Mouse (Mus musculus) midbrain, embryonic 14.5 days (tissue): Measurements from ENCODE around the gene Asap3. TPM values are rescaled to one million over a fixed set of nuclear protein-coding genes. Genes with fewer than 3 reads are reported as not detected.

Experiments
- ATAC-seq: fragments of 200-750 bp; cut with Nextera tagmentation; 2 replicates; pipeline ENCODE4 v1.8.0; 2017; ENCODE audit warnings: moderate number of reproducible peaks, moderate library complexity; ENCODE audit not compliant: low FRiP score, low TSS enrichment
- DNase-seq: peaks from one replicate; pipeline ENCODE4 v3.0.0-alpha.2; 2015
- H3K27ac ChIP-seq: fragments of 300-500 bp; sonication (generic); replicated peaks from 2 replicates; pipeline ENCODE4 v1.5.1; 2014; ENCODE audit warnings: mild to moderate bottlenecking, low read depth, low read length, moderate library complexity
- H3K27me3 ChIP-seq: fragments of 300-500 bp; sonication (generic); 2 replicates; pipeline ENCODE4 v1.6.1; 2014; ENCODE audit warnings: low read length, control low read depth, mixed read lengths; ENCODE audit not compliant: control insufficient read depth, insufficient read depth
- H3K36me3 ChIP-seq: fragments of 300-500 bp; sonication (generic); 2 replicates; pipeline ENCODE4 v1.6.1; 2014; ENCODE audit warnings: low read length, control low read depth; ENCODE audit not compliant: control insufficient read depth, insufficient read depth
- H3K4me1 ChIP-seq: fragments of 300-500 bp; sonication (generic); 2 replicates; pipeline ENCODE4 v1.6.1; 2014; ENCODE audit warnings: mild to moderate bottlenecking, antibody characterized with exemption, low read length, control low read depth; ENCODE audit not compliant: control insufficient read depth, insufficient read depth
- H3K4me2 ChIP-seq: fragments of 300-500 bp; sonication (generic); 2 replicates; pipeline ENCODE4 v1.6.1; 2014; ENCODE audit warnings: mild to moderate bottlenecking, low read length, moderate library complexity
- H3K4me3 ChIP-seq: fragments of 300-500 bp; sonication (generic); replicated peaks from 2 replicates; pipeline ENCODE4 v1.5.1; 2014; ENCODE audit warnings: low read depth, low read length
- H3K9ac ChIP-seq: fragments of 300-500 bp; sonication (generic); replicated peaks from 2 replicates; pipeline ENCODE4 v1.6.1; 2014; ENCODE audit warnings: mild to moderate bottlenecking, low read length, moderate library complexity
- H3K9me3 ChIP-seq: fragments of 300-500 bp; sonication (generic); 2 replicates; pipeline ENCODE4 v1.6.1; 2016; ENCODE audit warnings: low read length, control low read depth, mixed read lengths; ENCODE audit not compliant: control insufficient read depth
- WGBS: fragments of 180-500 bp; shearing (Covaris S2); extraction: QIAGEN DNeasy Blood & Tissue Kit; methylation state at CpG from one replicate; pipeline ENCODE4 v1.1.7; 2014; 5-methylcytosine and 5-hydroxymethylcytosine counted together
- polyA plus RNA-seq: library from polyadenylated mRNA; unstranded; fragments of >200 nt; fragmentation: Nextera tagmentation; extraction: Ambion mirVana; gene quantifications from 2 replicates; pipeline ENCODE4 v1.2.1, GENCODE M21; 2014

Asap3 gene
- polyA plus RNA-seq, 1 experiment from 2014 or later = 3.4 TPM

GRCm38 (mm10) chr4:136223549-136224239 is 17.5 kb downstream of the Asap3 start:
- WGBS = 51% methylated on average over 13 of the region's 13 CpGs
- Histone ChIP-seq H3K9me3 (no peaks in the 10 kb centered on the region), H3K4me2 (no peak overlapping the region), H3K27me3 (0 out of 2 replicates have a peak, but pooled peaks cover 4% of the 10 kb centered on the region), H3K9ac (no peak overlapping the region), H3K36me3 (no peaks in the 10 kb centered on the region), H3K4me3 (no peak overlapping the region), H3K27ac (peak overlapping the region; percentile 66), H3K4me1 (peaks cover 20% of the 10 kb centered on the region)
- peak; percentile 79 for DNase-seq
- peak; percentile 37; the same call in 1 of the 2 replicates for ATAC-seq

DNA sequence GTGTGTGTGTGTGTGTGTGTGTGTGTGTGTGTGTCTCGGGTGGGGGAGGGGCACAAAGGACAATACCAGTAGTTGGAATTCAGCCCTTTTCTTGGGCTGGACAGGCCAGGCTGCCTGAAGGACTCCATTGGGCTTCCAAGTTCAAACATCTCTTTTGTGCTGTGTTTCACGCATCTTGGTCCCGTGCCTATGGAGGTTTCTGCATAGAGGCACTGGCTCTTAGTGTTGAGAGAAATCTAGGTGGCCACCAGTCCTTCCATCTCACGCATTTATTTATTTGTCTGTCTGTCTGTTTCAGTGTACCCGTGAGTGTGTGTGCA is 18.0 kb downstream of the Asap3 start:
- H3K36me3 ChIP-seq = no peaks in the 10 kb centered on the region
- no peak overlapping the region for H3K4me3 ChIP-seq
- peaks cover 15% of the 10 kb centered on the region for H3K4me1 ChIP-seq
- WGBS = 38% methylated on average over 5 of the region's 5 CpGs
- no peak for DNase-seq
- no peak overlapping the region for H3K9ac ChIP-seq
- H3K9me3 ChIP-seq = no peaks in the 10 kb centered on the region
- H3K27ac ChIP-seq = peak overlapping the region; percentile 66
- 0 out of 2 replicates have a peak, but pooled peaks cover 2% of the 10 kb centered on the region for H3K27me3 ChIP-seq
- no peak overlapping the region for H3K4me2 ChIP-seq
- ATAC-seq = no peak

- WGBS = 85% methylated on average over 23 of the region's 23 CpGs
- DNase-seq (no peak), ATAC-seq (no peak)
- peaks cover 14% of the 10 kb centered on the region for H3K4me1 ChIP-seq
- no peaks in the 10 kb centered on the region for H3K27me3 ChIP-seq
- H3K4me2 ChIP-seq = no peak overlapping the region
- no peak overlapping the region for H3K4me3 ChIP-seq
- no peaks in the 10 kb centered on the region for H3K36me3 ChIP-seq
- no peak overlapping the region for H3K9ac ChIP-seq
- H3K27ac ChIP-seq = peak overlapping the region; percentile 66
- H3K9me3 ChIP-seq = no peaks in the 10 kb centered on the region
Observed at GRCm38 (mm10) chr4:136224677-136225460, 18.7 kb downstream of the Asap3 start.

GRCm38 (mm10) chr4:136227408-136227807 is 21.2 kb downstream of the Asap3 start:
- Histone ChIP-seq H3K9ac (no peak overlapping the region), H3K36me3 (no peaks in the 10 kb centered on the region), H3K9me3 (no peaks in the 10 kb centered on the region), H3K4me3 (no peak overlapping the region), H3K27me3 (no peaks in the 10 kb centered on the region), H3K4me2 (no peak overlapping the region), H3K27ac (no peak overlapping the region), H3K4me1 (peaks cover 14% of the 10 kb centered on the region)
- 82% methylated on average over 7 of the region's 7 CpGs for WGBS
- ATAC-seq = no peak
- no peak for DNase-seq

GRCm38 (mm10) chr4:136228640-136229039 is 22.5 kb downstream of the Asap3 start:
- Histone ChIP-seq H3K27me3 (no peaks in the 10 kb centered on the region), H3K4me1 (peaks cover 9% of the 10 kb centered on the region), H3K9ac (no peak overlapping the region), H3K27ac (no peak overlapping the region), H3K4me2 (no peak overlapping the region), H3K36me3 (no peaks in the 10 kb centered on the region), H3K4me3 (no peak overlapping the region), H3K9me3 (no peaks in the 10 kb centered on the region)
- WGBS = 79% methylated on average over 5 of the region's 5 CpGs
- ATAC-seq (no peak), DNase-seq (no peak)

DNA sequence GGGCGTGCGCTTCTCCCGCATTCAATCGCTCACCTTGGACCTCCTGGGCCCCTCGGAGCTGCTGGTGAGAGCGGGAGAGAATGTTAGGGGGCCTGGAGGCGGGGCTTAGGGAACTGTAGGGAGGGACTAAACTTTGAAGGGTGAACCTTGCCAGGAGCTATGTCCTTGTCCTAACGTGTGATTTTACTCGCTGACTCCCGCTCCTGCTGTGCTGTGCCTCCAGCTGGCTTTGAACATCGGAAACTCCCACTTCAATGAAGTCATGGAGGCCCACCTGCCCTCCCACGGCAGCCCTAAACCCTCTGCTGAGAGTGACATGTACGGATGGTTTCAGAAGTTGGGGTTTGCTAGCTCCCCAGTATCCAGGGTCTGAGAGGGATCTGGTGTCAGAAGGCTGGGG is 32.5 kb downstream of the Asap3 start:
- no peaks in the 10 kb centered on the region for H3K4me1 ChIP-seq
- no peak overlapping the region for H3K4me2 ChIP-seq
- no peak overlapping the region for H3K9ac ChIP-seq
- ATAC-seq (no peak), DNase-seq (no peak)
- WGBS = 27% methylated on average over 13 of the region's 13 CpGs
- H3K27me3 ChIP-seq = peaks cover 17% of the 10 kb centered on the region
- no peak overlapping the region for H3K4me3 ChIP-seq
- no peak overlapping the region for H3K27ac ChIP-seq
- no peaks in the 10 kb centered on the region for H3K36me3 ChIP-seq
- no peaks in the 10 kb centered on the region for H3K9me3 ChIP-seq

DNA sequence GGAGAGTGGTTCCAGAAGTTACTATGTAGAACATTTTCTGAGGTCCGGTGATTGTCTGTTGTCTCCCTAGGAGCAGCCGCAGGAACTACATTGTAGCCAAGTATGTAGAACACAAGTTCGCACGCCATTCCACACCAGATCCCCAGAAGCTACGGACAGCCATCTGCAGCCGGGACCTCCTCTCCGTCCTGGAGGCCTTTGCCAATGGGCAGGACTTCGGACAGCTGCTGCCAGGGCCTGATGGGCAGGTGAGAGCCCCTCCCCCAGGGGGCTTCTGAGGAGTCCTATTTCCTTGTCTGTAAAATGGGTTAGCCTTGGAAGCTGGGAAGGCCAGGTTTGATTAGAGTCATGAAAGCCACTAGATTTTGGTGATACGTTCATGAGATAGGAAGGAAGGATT is 32.9 kb downstream of the Asap3 start:
- Histone ChIP-seq H3K4me2 (no peak overlapping the region), H3K9ac (no peak overlapping the region), H3K27me3 (peaks cover 17% of the 10 kb centered on the region), H3K9me3 (no peaks in the 10 kb centered on the region), H3K36me3 (no peaks in the 10 kb centered on the region), H3K27ac (no peak overlapping the region), H3K4me3 (no peak overlapping the region), H3K4me1 (no peaks in the 10 kb centered on the region)
- WGBS = 78% methylated on average over 9 of the region's 9 CpGs
- no peak for ATAC-seq
- no peak for DNase-seq

DNA sequence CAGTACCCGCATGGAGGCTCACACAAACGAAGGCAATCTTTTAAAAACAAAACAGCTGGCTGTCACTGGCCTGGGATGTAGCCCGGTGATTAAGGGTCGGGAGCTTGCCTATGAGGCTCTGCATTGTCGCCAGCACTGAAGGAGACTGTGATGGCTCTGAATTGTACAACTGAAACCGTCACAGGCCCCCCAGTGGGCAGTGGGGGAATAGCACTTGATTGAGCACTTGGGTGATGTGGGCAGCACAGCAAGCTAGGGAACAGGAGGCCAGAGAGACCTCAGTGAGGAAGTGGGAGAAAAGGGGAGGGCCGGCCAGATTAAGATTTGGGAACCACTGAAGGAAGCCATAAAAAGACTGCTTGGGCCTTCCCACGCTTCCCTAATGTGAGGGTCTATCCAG is 33.5 kb downstream of the Asap3 start:
- ATAC-seq = no peak
- Histone ChIP-seq H3K27ac (no peak overlapping the region), H3K4me1 (no peaks in the 10 kb centered on the region), H3K4me2 (no peak overlapping the region), H3K9ac (no peak overlapping the region), H3K4me3 (no peak overlapping the region), H3K36me3 (no peaks in the 10 kb centered on the region), H3K27me3 (peaks cover 17% of the 10 kb centered on the region), H3K9me3 (no peaks in the 10 kb centered on the region)
- WGBS = 23% methylated on average over 8 of the region's 8 CpGs
- peak; percentile 79 for DNase-seq

DNA sequence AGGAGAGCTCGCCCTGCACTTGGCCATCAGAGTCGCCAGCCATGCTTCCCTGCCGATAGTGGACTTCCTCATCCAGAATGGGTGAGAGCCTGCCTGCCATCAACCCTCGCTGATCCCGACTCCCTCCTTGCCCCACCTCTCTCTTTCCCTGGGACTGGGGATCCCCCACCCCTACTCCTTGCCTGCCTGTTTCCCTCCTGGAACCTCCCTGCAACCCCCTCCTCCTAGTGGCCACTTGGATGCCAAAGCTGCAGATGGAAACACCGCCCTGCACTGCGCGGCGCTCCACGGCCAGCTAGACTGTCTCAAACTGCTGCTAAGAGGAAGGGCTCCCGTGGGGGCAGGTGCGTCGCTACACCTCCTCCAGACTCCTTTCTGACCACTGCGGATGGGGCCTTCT is 34.0 kb downstream of the Asap3 start:
- 71% methylated on average over 14 of the region's 14 CpGs for WGBS
- DNase-seq (no peak), ATAC-seq (no peak)
- H3K36me3 ChIP-seq = no peaks in the 10 kb centered on the region
- peaks cover 17% of the 10 kb centered on the region for H3K27me3 ChIP-seq
- H3K4me3 ChIP-seq = no peak overlapping the region
- H3K9ac ChIP-seq = no peak overlapping the region
- no peaks in the 10 kb centered on the region for H3K9me3 ChIP-seq
- H3K27ac ChIP-seq = no peak overlapping the region
- H3K4me2 ChIP-seq = no peak overlapping the region
- H3K4me1 ChIP-seq = no peaks in the 10 kb centered on the region
